Mouse (Mus musculus) NIH3T3 (cell line): ENCODE results near the gene Akt3.

Source experiments
- DNase-seq: peaks from one replicate; pipeline ENCODE4 v3.0.0-alpha.2; 2012; ENCODE audit warnings: low read depth

The Akt3 gene

GRCm38 (mm10) chr1:177258034-177258342 lies at the start of gene Akt3:
Gene Akt3 (minus strand): TSS chr1:177258203.
- no peak for DNase-seq

GRCm38 (mm10) chr1:177307549-177307948 lies 49.5 kb upstream of the Akt3 start:
- DNase-seq = no peak

DNA sequence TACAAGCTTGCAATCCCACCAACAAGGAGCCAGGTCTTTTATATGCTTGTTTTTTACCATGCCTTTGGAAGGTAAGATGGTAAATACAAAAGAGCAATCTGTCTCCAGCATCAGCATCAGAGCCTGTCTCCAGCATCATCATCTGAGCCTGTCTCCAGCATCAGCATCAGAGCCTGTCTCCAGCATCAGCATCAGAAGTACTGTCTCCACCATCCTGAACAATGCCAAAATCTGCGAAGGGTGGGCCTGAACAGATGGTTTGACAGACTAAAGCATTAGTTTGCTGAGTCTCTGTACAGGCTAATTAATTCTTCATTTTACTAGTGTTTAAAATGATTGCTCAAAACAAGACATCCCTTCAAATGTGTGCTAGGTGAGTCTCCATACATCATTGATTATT lies 40.2 kb upstream of the Akt3 start:
- no peak for DNase-seq

DNA sequence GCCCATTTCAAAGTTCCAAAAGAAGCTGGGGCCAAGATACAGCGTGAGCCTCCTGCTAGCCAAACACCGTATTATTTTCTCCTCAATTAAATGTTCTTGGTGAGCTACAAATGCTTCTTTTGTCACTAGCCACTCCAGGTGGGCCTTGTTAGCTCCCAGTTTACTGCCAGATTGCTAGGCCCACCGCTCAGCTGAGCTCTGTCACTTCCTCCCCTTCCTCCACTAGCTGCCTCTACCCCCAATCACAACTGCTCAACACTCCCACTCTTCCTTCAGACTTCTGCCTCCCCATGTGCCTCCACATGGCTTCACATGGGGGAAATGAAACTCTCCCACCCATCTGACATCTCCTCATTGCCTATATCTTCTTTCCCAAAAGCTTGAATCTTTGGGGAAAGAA lies 28.8 kb upstream of the Akt3 start:
- no peak for DNase-seq

DNA sequence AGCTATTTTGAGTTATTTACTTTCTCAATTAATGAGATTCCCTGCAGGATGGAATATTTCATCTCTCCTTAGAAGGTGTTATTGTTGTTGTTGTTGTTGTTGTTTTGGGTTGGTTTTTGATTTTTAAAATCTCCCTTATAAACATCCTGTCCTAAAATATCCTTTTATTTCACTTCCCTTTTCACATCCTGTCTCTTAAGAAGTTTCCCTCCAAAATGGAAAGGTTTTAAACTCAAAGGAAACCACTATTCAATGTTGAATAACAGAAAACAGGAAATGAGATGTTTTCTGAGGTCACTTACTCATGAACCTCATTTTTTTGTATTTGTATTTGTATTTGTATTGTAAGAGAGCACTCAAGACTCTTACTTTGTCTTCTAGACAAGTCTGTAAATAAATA lies 23.9 kb upstream of the Akt3 start:
- no peak for DNase-seq

GRCm38 (mm10) chr1:177277361-177277760 lies 19.4 kb upstream of the Akt3 start:
- no peak for DNase-seq

- DNase-seq = no peak
These were observed 9.6 kb upstream of the Akt3 start for GRCm38 (mm10) chr1:177267645-177268044.

- DNase-seq = no peak
These were observed 4.9 kb upstream of the Akt3 start for GRCm38 (mm10) chr1:177262926-177263325.

- peak; percentile 39 for DNase-seq
These were observed 2.8 kb upstream of the Akt3 start for GRCm38 (mm10) chr1:177260796-177261195.

DNA sequence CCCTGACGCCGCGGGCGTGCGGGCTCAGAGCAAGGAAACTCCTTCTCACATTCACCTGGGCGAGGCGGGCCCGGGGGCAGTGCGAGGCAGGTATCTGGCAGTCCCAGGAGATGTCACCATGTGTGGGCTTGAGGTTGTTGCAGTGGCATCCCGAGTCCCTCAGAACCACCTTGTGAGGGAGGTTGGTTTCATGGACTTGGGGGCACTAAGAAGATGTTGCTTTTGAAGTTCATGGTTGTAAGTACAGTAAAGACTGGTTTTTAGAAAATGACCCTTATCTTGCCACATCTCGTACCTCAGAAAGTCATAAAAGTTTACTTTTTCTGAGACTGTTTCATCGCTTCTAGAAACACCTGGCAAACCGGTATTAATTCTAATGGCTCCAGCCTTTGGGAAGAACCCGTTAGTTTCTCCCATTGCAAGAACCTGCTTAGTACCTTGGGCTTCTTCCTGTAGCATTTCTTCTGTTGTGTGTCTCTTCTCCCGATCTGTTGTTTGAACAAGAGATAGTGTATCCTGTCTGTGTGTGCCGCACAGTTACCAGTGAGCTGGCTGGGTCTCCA lies 1.1 kb upstream of the Akt3 start:
- DNase-seq = no peak

GRCm38 (mm10) chr1:177258343-177259037 lies 487 bp upstream of the Akt3 start:
- peak; percentile 92 for DNase-seq

DNA sequence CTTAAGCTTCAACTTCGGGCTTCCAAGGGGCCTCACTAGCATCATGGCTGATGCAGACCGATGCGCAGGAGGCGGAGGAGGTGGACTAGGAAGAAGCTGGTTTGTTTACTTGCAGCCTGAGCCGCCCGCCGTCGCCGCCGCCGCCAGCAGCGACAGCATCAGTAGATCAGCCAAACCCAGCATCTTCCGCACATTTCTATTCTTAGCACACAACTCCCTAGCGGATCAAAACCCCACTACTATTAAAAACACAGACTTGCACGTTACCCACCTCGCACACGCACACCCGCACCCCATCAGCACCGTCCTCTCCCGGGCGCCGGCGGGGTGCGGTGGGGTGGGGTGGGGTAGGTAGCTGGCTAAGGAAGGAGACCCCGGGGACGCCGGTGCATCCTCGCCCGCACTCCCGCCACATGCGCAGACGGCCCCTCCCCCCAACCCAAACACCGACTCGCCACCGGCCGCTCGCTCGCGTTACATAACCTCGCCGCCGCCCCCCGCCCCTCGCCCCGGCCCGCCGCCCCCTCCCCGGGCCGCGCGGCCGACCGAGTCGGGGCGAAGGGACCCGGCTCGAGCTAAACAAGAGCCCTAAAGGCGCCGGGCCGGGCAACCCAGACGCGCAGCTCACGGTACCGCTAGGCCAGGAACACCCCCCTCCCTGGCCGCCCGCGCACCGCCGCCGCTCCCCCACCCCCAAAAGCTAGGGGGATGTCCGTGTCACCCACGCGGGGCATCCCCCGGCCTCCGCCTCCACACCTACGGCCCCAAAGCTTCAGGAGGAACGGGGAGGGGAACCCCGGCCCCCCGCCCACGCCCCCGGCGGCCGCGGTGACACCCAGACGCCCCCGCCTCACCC lies 597 bp downstream of the Akt3 start:
- DNase-seq = peak; percentile 71

DNA sequence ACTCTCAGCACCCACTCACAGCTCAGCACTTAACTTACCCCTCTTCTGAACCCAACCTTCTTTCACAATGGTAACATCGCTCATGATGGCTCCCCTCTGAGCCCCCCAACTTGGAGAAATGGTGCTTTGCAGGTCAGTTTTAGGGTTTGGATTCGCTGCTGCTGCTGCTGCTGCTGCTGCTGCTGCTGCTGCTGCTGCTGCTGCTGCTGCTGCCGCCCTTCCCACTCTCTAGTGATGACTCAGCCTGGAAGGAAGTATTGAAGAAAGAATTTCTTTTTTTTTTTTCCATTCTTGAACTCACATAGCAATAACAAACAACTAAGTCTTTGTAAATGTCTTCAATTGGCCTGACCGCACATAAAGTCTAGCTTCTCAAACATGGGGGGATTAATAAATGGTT lies 9.4 kb downstream of the Akt3 start:
- peak; percentile 63 for DNase-seq

GRCm38 (mm10) chr1:177238368-177238767 lies 19.6 kb downstream of the Akt3 start:
- DNase-seq = no peak

DNA sequence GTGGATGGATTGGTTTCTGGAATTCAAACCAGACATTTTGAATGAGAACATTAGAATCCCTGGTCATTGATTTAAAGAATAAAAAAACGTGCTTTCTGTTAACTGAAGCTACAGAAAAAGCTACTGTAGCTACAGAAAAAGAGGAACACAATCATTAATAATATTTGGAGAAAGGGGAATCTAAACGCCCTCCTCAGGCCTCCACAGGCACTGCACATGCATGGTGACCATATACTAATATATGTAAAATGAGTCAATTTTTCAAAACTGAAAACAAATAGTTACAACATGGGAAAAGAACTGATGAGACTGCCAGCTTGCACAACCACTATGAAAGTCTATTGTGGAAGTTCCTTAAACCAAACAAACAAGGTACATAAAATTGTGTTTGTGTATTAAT lies 21.3 kb downstream of the Akt3 start:
- peak; percentile 6 for DNase-seq

- no peak for DNase-seq
These were observed 21.8 kb downstream of the Akt3 start for GRCm38 (mm10) chr1:177236249-177236648.

- no peak for DNase-seq
These were observed 23.5 kb downstream of the Akt3 start for GRCm38 (mm10) chr1:177234462-177234861.

DNA sequence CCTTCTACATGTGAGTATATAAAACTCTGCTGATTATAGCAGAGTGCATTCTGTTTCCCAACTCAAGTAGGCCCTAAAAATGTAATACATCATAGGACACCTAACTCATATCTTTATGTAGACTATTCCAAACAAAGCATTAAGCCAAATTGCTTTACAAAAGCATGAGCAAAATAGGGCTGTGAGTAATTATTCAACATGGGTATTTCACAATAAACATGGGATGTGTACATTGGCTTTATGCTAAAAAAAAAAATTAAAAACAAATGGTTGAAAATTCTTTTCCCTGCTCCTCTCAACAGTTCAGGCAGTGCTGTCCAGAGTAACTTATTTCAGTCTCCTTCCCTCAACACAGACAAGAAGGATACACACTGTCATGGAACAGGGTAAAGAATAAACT lies 26.9 kb downstream of the Akt3 start:
- peak; percentile 58 for DNase-seq

- DNase-seq = no peak
These were observed 59.0 kb downstream of the Akt3 start for GRCm38 (mm10) chr1:177198978-177199377.

DNA sequence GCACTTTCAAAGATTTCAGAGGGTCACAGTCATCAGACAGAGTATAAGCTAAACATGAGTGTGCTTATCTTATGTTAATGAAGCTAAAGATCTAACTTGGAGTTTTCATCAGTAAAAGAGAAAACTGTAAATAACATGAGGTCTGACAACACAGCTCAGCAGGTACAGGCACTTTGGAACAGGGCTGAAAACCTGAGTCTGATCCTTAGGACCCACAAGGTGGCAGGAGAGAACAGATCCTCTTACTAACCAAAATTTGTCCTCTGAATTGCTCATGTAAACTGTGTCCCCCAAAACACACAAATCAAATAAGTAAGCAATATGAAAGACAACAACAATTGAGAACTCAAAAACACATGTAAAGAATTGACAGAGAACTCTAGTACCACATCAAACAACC lies 62.8 kb downstream of the Akt3 start:
- peak; percentile 39 for DNase-seq

DNA sequence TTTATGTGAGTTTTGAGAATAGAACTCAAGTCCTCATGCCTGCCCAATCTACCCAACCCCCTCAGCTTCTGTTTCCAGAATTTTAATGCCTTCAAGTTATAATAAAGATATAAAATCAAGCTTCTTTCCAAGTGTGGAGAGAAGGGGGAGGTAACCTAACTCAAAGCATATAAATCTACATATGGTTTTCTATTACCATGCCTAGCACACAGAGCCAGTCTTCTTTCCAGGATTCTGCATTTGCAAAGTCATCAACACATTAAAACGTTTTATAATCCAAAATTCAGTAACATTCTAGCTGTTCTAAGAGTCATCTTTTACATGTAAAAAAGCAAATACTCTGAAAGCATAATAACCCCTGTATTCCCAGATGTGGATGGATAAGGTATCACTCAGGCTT lies 63.7 kb downstream of the Akt3 start:
- DNase-seq = no peak

- no peak for DNase-seq
These were observed 66.4 kb downstream of the Akt3 start for GRCm38 (mm10) chr1:177191623-177192022.

DNA sequence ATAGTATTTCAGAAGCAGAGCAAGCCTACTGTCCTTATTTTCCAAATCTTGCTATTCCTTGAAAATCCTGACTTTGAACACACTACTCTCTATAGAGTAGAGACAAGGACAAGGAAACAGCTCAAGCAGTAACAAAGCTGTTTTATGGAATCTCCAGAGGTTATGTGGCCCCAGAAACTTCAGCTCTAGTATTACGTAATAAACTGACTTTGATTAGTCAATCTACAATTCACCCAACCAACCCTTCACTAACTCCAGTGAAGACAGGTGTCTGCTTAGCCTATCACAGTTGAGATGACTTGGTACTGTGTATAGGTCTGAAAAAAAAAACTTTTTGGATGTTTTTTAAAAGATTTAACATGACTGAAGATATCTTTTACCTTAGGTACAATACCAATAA lies 67.6 kb downstream of the Akt3 start:
- DNase-seq = no peak
